Mouse (Mus musculus): ENCODE data around the gene Edc3.

GRCm38 (mm10) chr9:57798725-57799253 is 90.4 kb downstream of the Edc3 start:
- TF ChIP-seq CTCF (IDR thresholded peaks at IDR 0.05; ENCODE audit: borderline replicate concordance, extremely low read depth, insufficient read depth, insufficient read length) (no peak), POLR2A (IDR thresholded peaks at IDR 0.05; ENCODE audit: borderline replicate concordance, extremely low read depth, insufficient read depth, insufficient read length, poor library complexity, severe bottlenecking) (no peak)
